Mouse (Mus musculus) mouse trophoblast stem cell (cell line): ENCODE measurements around the gene Rps6ka6.

Source experiments
- in situ Hi-C, 2 experiments: fragments of 300-500 bp; cut with MseI, MboI; formaldehyde crosslinking; loops; 2 replicates in 1 of 2; 3 replicates in 1 of 2; pipeline ENCODE4 v1.15.1; 2025

Gene Rps6ka6

DNA sequence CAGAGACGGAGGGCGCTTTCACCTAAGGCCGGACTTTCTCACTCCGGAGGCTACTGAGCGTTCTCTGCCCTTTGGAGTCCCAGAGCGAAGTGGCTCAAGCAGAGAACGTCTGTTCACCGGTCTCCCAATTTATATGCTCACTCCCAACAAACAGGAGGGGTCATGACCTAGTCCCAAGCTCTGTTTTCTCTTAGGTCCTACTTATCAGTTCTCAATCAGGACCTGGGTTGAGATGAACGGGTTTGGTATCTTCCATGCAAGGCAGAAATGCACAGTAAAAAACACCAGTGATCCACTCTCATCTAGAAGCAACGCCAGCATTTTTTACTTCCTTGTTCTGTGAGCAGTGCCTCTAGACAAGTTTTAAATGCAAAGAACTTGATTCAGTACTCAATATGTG, at the start of gene Rps6ka6:
Gene Rps6ka6, minus strand, starts transcription at position 101 of the 400 bp plus-strand sequence.
- in situ Hi-C loops: loop anchor here in 1 of 2 experiments (10.0 kb wide), 1 partner anchor 117 kb away; no protein-coding TSS in a partner anchor

DNA sequence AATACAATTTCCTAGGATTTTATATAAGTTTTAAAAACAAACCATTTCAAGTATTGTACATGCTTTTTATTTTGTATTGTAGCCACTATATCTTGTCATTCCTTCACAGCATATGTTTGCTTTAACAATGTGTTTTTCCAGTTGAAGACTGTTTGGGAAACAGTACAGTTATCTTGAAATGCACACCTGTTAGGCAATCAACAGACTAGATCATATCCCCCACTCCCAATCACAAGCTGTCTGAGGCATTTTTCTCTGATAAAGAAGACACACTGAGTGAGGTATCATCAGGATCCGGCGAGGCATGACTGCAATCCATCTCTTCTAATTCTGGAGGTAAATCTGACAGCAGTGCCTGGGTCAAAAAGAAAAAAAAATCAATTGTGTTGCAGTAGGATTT, 39.3 kb upstream of the Rps6ka6 start:
- in situ Hi-C loops: no loop called here

DNA sequence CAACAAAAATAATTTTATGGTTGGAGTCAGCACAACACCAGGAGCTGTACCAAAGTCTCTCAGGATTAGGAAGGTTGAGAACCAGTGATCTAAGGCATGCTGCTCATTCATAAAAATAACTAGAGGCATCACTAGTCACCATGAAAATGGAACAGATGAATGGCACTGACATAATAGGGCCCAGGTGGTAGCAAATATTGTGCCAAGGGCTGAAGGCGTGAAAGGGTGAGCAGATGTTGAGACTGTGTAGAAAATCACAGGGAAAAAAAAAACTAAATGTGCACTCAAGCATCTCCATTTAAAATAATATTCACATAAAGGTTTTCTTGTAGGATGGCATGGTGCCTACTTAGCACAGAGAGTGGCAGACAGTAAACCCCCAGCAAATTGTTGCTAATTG, 19.6 kb downstream of the Rps6ka6 start:
- in situ Hi-C loops: no loop called here

DNA sequence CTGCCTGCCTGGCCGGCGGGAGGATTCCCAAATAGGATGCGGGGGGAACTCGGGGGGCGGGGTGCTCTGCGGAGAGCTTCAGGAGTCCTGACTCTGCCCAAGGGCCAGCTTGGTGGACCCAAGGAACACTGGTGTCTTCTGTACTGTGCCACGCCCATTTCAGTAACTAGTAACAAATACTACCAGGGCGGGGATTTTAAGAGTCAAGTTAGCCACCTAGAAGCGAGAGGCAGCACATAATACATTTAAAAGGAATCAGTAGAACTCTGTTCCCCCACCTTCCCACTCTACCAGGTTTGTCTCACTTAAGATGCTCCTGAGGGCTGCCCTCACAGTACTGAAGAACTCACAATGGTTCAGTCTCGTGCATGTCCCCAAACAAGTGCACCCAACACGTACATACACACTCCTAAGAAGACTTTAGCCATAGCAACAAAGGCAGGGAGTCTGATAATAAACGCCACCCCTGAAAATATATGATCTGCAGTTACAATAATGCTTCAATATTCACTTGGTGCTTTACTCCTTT, 74.1 kb downstream of the Rps6ka6 start:
- in situ Hi-C loops: no loop called here

DNA sequence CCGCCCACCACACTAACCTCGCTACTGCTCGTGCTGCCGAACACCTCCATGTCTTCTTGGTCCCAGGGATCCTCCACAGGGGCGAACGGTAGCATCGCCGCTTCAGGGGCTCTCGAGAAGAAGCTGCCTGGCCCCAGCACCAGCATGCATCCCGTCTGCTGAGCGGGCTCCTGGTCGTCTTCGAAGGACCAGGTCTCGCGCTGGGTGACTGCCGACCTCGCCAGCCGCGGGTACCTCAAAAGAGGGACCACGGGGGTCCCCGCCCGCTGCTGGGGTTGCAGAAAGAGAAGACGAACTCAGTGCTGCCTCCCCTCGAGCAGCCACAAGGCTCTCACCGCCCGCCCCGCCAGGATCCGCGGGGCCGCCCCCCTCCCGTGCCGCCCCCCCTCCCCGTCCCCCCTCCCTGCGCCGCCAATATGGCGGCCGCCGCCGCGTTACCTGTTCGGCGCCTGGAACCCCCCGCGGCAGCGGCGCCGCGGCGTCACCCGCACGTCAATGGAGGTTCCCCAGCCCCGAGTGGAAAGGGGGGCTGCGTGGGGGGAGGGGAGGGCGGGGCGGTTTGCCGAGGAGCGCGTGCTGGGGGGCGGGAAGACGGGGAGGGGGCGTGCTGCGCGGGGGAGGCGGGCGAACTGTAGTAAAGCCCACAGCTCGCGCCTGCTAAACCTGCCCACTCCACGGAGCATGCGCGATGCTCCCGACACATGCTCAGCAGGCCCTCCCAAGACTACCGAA, 74.8 kb downstream of the Rps6ka6 start:
- in situ Hi-C loops: no loop called here

DNA sequence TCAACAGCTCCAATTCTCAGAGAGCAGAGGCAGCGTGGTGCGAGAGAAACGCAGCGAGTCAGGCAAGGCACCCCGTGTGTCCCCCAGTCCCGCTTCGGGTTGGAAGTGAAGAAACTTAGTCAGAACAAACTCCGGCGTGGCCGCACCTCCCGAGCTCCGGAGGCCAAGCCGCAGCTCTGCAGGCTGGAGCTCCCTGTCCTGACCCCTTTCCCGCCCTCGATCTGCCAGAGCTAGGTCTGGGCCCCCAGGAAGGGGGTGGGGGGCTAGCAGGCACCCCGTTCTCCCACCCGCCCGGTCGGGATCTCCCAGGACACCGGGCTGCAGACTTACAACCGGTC, 75.3 kb downstream of the Rps6ka6 start:
- in situ Hi-C loops: no loop called here

DNA sequence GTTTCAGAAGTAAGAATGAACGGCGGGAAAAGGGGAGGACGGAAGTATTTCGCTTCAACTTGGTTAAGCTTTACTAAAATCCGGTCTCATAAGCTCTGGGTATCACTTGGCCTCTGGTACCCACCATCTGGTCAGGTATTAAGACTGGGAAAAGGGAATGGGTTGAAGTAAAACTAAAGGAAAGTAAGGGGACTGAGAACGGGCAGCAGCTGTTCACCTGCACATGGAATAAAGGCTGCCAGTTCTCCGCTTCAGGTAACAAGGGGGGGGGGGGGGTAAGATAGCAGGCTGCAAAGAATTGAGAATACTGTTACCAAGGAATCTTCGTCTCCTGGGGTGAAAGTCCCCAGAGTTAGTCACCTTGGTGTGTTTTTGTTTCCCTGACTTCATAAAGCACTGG, 75.7 kb downstream of the Rps6ka6 start:
- in situ Hi-C loops: no loop called here

DNA sequence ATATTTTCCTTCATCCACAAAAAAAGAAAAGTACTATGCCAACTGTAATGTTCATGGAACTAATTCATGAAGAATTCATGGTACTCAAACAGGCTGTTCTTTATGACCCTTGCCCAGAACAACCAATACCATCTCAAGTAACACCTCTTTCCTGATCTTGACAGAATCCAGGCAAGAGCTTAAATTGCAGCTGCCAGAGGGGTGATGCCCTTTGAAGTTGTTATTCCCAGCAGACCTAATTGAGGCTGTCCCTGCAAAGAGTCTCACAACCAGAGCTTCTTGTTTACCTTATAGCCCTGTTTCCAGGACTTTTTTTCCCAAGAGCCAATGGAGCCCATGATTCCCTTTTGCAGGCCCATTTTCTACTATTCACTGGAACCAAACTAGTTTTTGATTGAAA, 77.6 kb downstream of the Rps6ka6 start:
- in situ Hi-C loops: no loop called here

DNA sequence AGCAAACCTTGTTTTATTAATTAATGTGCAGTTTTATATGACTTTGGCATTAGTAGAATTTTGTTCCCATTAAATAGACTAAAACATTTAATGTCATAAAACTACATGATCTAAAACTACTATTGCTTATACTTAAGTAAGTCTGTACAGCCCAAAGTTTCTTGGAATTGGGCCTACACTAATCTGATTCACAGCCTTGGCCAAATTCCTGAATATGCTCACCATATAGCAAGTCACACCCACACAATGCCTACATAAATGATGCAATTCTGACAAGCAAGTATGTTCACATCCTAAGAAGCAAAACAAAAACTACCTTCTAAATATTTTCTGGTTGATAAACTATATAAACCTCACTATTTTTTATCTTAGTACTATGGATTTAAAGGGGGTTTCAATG, 101.2 kb downstream of the Rps6ka6 start:
- in situ Hi-C loops: no loop called here

DNA sequence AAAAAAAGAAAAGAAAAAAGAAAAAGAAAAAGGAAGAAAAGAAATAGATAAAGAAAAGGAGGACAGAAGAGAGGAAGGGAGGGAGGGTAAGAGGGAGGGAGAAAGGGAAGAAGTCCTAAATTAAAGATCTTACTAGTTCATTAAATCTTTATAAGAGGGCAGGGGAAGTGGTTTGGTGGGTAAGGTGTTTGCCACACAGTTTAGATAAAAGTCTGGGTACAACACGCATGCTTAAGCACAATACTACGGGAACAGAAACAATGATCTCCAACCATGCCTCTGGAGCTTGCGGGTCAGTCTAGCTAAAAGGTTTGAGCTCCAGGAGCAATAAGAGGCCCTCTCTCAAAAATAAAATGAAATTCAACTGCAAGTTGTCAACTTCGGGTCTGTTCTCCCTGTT, 123.0 kb downstream of the Rps6ka6 start:
- in situ Hi-C loops: no loop called here

DNA sequence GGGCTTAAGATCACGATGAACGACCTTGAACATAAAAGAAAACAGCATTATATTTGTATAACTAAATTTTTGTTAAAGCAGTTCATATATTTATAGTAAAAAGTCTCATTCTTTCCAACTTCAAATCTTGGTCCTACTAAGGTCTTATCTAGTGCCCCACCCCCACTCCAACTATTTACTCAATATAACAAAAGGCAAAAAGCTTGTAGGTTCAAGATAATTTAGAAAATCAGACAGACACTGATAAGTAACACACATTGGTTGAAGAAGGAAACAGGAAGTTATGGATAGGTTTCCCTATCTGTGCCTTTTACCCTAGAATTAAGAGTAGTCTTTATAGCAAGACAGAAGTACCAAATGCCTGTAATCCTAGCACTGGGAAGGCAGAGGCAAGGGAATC, 132.9 kb downstream of the Rps6ka6 start:
- in situ Hi-C loops: no loop called here

DNA sequence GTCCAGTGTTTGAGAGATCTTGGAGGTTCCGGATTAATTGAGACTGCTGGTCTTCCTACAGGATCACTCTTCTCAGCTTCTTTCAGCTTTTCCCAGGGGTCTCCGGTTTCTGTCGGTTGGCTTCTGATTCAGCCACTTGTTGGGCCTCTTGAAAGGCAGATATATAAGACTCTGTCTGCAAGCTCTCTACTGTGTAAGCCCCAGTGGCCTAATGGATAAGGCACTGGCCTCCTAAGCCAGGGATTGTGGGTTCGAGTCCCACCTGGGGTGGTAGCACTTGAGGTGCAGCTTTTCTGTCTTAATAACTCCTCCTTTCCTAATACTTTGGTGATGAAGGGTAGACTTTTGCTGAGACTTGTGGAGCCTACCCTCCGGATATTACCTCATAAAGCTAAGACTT, 160.7 kb downstream of the Rps6ka6 start:
- in situ Hi-C loops: no loop called here

DNA sequence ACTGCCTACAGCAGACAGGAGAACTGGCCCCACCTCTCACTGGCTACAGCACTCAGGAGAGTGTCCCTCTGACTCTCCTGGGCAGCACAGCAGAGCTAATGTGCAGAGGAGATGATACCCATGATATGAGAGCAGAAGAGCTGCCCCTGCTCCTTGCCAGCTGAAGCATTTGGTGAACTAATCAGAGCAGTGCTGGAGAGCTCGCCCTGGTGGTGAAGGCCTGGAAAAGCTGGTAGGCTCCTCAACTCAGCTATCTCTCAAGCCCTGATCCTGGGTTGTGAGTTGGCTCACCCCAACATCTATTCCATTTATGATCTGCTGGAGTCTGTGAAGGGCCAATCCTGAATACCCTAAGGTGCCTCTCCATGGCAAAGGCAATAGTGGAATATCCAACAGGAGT, 163.6 kb downstream of the Rps6ka6 start:
- in situ Hi-C loops: no loop called here
